Mouse (Mus musculus): Measurements from ENCODE around the gene Rpl27a.

Rpl27a gene

DNA sequence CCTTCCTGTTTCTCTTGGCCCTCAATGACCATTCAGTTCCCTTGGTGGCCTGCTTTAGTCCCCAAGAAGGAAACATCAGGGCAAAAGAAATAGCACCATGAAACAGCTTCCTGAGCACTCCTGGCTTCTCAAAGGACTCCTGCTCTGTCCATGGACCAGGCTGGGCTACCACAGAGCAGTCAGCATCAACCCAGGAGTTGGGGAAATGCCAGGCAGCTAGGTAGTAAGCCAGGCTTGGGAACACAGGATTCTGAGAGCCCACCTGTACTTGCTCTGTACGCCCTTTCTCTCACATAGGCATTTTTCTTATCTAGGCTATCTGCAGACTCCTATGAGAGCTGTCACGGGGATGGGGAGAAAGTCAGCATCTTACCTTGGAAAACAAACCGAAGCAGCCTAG is 16.0 kb downstream of the Rpl27a start:
- DNase-seq (ENCODE audit: low read depth, low spot score) = no peak
- H3K36me3 ChIP-seq (ENCODE audit: control insufficient read depth, insufficient read depth, low read length, poor library complexity, severe bottlenecking) = no peaks in the 10 kb centered on the region
- no peaks in the 10 kb centered on the region for H3K27me3 ChIP-seq (ENCODE audit: control insufficient read depth, insufficient read depth, low read length, poor library complexity, severe bottlenecking)

DNA sequence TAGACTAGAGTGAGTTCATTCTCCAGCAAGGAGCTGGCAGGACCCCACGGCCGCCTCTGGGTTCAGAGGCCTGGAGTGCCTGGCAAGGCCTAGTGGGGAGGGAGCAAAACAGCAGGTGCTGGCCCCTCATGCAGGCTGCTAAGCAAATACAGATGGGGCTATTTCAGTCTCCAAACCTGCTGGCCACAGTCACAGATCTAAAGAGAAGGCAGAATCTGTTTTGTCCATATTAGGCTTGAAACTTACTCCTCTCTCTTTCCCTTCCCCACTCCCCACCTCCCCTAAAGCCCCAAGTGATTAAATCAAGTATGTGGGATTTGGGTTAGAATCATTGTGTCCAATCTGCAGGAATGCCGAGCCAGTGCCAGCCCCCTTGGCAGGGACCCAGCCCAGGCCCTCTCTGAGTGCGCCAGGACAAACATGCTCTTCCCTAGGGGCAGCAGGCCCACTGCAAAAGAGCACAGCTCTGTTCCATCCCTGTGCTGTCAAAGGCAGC is 17.6 kb downstream of the Rpl27a start:
- no peak for DNase-seq (ENCODE audit: low read depth, low spot score)
- no peaks in the 10 kb centered on the region for H3K36me3 ChIP-seq (ENCODE audit: control insufficient read depth, insufficient read depth, low read length, poor library complexity, severe bottlenecking)
- no peaks in the 10 kb centered on the region for H3K27me3 ChIP-seq (ENCODE audit: control insufficient read depth, insufficient read depth, low read length, poor library complexity, severe bottlenecking)

DNA sequence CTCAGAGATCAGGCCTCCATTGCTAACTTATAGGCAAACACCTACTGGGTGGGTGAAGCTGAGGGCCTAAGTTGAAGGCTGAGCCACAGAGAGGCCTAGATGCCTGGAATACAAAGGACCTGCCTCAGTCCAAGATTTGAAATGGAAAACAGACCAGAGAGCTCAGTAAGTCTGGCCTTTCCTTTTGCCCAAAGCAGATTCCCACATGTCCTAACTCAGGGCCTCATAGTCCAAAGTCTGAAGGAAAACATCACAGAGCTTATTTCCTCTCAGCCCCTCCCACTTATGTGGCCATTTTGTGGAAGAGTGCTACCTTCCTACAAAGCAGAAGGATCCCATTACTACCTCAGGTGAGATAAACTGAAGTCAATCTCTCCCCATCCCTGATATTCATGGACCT is 22.0 kb downstream of the Rpl27a start:
- no peaks in the 10 kb centered on the region for H3K27me3 ChIP-seq (ENCODE audit: control insufficient read depth, insufficient read depth, low read length, poor library complexity, severe bottlenecking)
- DNase-seq (ENCODE audit: low read depth, low spot score) = no peak
- H3K36me3 ChIP-seq (ENCODE audit: control insufficient read depth, insufficient read depth, low read length, poor library complexity, severe bottlenecking) = no peaks in the 10 kb centered on the region

DNA sequence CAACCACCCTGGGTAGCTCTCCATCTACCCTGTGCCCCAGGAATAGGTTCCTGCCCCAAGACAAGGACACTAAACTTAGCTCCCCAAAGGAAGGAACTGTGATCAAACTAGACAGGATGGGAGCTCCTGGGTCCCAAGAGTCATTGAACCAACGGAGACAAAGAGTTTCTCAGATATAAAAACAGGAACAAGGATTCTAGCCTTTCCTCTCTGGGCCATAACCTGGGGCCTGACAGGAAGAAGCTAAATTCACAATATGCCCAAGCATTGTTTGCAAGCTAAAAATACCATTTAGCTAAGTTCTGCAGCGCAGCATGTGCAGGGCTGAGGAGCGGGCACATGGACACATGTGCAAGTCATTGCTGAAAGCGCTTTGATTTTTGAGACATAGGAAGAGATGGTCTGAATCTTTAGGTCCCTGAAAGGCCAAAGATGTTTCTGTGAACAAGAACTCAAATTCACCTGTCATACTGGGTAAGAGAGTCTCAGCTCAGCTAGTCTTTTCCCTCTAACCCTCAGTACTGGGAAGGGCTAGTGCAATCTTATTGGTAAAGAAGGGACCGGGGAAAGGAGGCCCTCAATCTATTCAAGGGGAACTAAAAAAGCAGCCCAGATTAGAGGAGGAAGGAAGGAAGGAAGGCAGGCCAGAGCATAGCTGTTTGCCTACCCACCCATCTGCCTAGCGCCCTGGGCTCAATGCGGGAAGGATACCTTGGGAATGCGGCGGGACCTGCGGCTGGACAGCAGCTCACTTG is 22.8 kb downstream of the Rpl27a start:
- H3K27me3 ChIP-seq (ENCODE audit: control insufficient read depth, insufficient read depth, low read length, poor library complexity, severe bottlenecking) = no peaks in the 10 kb centered on the region
- no peaks in the 10 kb centered on the region for H3K36me3 ChIP-seq (ENCODE audit: control insufficient read depth, insufficient read depth, low read length, poor library complexity, severe bottlenecking)
- DNase-seq (ENCODE audit: low read depth, low spot score) = no peak

DNA sequence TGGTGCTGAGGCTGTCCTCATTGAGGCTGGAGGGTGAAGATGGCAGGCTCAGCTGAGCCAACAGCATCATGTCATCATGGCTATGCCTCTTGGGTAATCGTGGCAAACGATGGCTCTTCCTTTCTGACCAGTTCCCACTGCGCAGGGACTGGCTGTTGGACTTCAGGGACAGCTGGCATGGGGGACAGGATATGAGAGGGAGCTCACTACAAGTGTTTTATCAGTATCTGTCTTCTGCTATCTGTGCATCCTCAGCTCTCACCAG is 23.3 kb downstream of the Rpl27a start:
- DNase-seq (ENCODE audit: low read depth, low spot score) = no peak
- Histone ChIP-seq H3K27me3 (ENCODE audit: control insufficient read depth, insufficient read depth, low read length, poor library complexity, severe bottlenecking) (no peaks in the 10 kb centered on the region), H3K36me3 (ENCODE audit: control insufficient read depth, insufficient read depth, low read length, poor library complexity, severe bottlenecking) (no peaks in the 10 kb centered on the region)

DNA sequence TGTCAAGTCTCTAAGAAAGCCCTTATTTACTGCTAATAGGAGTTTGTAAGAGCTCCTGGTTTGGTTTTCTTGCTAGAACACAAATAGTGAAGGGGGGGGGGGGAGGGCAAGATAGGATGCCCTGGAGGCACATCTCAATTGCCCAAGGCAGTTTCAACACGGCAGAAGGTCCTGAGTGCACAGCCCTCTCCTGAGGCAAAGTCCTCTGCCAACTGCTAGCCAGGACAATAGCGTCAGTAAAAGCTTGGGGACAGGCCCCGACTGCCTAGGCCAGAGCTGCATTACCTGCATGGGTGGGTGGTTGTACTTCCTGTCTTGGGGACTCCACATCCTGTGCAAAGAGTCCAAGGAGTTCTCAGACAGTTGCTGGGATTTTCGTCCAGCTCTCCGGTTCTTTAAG is 25.8 kb downstream of the Rpl27a start:
- no peak for DNase-seq (ENCODE audit: low read depth, low spot score)
- H3K36me3 ChIP-seq (ENCODE audit: control insufficient read depth, insufficient read depth, low read length, poor library complexity, severe bottlenecking) = no peaks in the 10 kb centered on the region

GRCm38 (mm10) chr7:109545255-109545993 is 26.5 kb downstream of the Rpl27a start:
- Histone ChIP-seq H3K27me3 (ENCODE audit: control insufficient read depth, insufficient read depth, low read length, poor library complexity, severe bottlenecking) (no peaks in the 10 kb centered on the region), H3K36me3 (ENCODE audit: control insufficient read depth, insufficient read depth, low read length, poor library complexity, severe bottlenecking) (no peaks in the 10 kb centered on the region)
- no peak for DNase-seq (ENCODE audit: low read depth, low spot score)

More for the DNA sequence above, 25.8 kb downstream of the Rpl27a start:
- H3K27me3 ChIP-seq (ENCODE audit: control insufficient read depth, insufficient read depth, low read length, poor library complexity, severe bottlenecking) = no peaks in the 10 kb centered on the region

- DNase-seq (ENCODE audit: low read depth, low spot score) = no peak
- Histone ChIP-seq H3K27me3 (ENCODE audit: control insufficient read depth, insufficient read depth, low read length, poor library complexity, severe bottlenecking) (no peaks in the 10 kb centered on the region), H3K36me3 (ENCODE audit: control insufficient read depth, insufficient read depth, low read length, poor library complexity, severe bottlenecking) (no peaks in the 10 kb centered on the region)
Measured at GRCm38 (mm10) chr7:109546186-109546585, 27.2 kb downstream of the Rpl27a start.

- Histone ChIP-seq H3K27me3 (ENCODE audit: control insufficient read depth, insufficient read depth, low read length, poor library complexity, severe bottlenecking) (no peaks in the 10 kb centered on the region), H3K36me3 (ENCODE audit: control insufficient read depth, insufficient read depth, low read length, poor library complexity, severe bottlenecking) (no peaks in the 10 kb centered on the region)
- DNase-seq (ENCODE audit: low read depth, low spot score) = no peak
Measured at GRCm38 (mm10) chr7:109546726-109547125, 27.8 kb downstream of the Rpl27a start.

DNA sequence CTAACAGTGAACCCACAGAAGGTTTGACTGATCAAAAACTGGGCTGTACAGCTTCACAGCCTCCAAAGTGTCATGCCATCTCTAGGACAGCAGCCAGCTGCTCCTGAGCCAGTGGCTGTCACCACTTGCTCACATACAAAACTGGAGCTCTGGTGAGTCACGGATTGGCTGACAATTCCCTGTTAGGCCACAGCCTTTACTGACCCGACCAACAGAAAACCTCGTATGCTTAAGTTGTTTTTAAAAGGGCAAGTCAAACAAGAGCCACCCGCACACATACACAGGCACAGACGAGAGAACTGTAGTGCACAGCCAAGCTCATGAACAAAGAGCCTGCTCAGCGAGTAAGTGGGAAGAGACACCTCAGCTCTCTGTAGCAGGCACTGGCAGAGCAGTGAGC is 40.6 kb downstream of the Rpl27a start:
- DNase-seq (ENCODE audit: low read depth, low spot score) = no peak
- no peaks in the 10 kb centered on the region for H3K27me3 ChIP-seq (ENCODE audit: control insufficient read depth, insufficient read depth, low read length, poor library complexity, severe bottlenecking)
- no peaks in the 10 kb centered on the region for H3K36me3 ChIP-seq (ENCODE audit: control insufficient read depth, insufficient read depth, low read length, poor library complexity, severe bottlenecking)

DNA sequence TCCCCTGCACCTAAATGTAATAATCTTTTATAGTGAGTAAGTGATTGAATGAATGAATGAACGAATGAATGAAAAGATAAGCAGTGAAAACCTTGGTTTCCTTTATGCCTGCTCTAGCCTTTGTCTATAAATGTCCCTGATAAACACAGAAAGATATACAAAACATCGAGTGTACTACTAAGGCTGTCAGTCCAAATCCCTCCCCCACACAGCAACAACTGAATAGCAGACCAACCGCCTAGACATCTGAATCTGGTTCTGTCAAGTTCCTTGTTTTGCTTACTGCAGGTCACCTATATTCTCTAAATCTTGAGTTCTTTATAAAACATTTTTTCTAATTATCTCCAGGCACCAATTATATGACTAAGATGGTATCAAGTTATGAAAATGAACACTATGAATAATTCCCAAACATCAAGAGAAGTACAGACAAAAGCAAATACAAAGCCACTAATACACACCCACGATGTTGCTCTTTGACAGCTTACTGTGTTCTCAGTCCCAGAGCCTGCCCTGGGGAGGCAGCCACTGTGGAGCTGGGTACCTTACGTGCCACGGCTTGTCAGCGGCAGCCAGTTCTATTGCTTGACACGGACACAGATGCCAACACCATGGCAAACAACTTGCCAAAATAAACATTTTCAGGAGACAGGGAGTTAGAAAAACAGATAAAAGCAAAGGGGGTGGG is 42.7 kb downstream of the Rpl27a start:
- H3K27me3 ChIP-seq (ENCODE audit: control insufficient read depth, insufficient read depth, low read length, poor library complexity, severe bottlenecking) = no peaks in the 10 kb centered on the region
- DNase-seq (ENCODE audit: low read depth, low spot score) = no peak

GRCm38 (mm10) chr7:109562154-109562599 is 43.2 kb downstream of the Rpl27a start:
- H3K36me3 ChIP-seq (ENCODE audit: control insufficient read depth, insufficient read depth, low read length, poor library complexity, severe bottlenecking) = no peaks in the 10 kb centered on the region
- peak; percentile 26 for DNase-seq (ENCODE audit: low read depth, low spot score)
- H3K27me3 ChIP-seq (ENCODE audit: control insufficient read depth, insufficient read depth, low read length, poor library complexity, severe bottlenecking) = no peaks in the 10 kb centered on the region

More for the DNA sequence above, 42.7 kb downstream of the Rpl27a start:
- H3K36me3 ChIP-seq (ENCODE audit: control insufficient read depth, insufficient read depth, low read length, poor library complexity, severe bottlenecking) = no peaks in the 10 kb centered on the region

- H3K27me3 ChIP-seq (ENCODE audit: control insufficient read depth, insufficient read depth, low read length, poor library complexity, severe bottlenecking) = no peaks in the 10 kb centered on the region
- DNase-seq (ENCODE audit: low read depth, low spot score) = no peak
- H3K36me3 ChIP-seq (ENCODE audit: control insufficient read depth, insufficient read depth, low read length, poor library complexity, severe bottlenecking) = no peaks in the 10 kb centered on the region
Measured at GRCm38 (mm10) chr7:109562676-109563075, 43.7 kb downstream of the Rpl27a start.

DNA sequence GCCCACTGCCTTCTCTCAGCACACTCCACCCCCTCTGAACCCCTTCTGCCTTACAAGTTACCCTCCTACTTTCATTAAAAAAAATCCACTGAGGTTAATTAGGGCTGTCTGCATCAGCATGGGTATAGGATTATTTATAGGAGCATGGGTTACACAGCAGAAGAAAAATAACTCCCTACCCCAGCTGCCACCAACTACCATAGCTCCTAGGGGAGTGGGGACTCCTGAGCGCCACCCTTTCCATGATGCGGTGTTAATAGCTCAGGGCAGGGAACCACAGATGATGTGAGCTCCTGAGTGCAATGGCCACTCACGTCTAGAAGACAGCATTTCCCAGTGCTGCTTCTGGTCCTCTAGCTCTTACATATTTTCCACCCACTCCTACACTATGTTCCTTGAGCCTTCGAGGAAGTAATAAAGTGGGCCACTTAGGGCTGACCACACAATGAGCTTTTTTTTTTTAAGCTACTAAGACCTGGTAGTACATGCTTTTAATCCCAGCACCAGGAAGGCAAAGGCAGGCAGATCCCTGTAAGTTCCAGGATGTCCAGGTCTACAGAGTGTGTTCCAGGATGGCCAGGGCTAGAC is 44.9 kb downstream of the Rpl27a start:
- DNase-seq (ENCODE audit: low read depth, low spot score) = no peak
- Histone ChIP-seq H3K27me3 (ENCODE audit: control insufficient read depth, insufficient read depth, low read length, poor library complexity, severe bottlenecking) (no peaks in the 10 kb centered on the region), H3K36me3 (ENCODE audit: control insufficient read depth, insufficient read depth, low read length, poor library complexity, severe bottlenecking) (no peaks in the 10 kb centered on the region)

DNA sequence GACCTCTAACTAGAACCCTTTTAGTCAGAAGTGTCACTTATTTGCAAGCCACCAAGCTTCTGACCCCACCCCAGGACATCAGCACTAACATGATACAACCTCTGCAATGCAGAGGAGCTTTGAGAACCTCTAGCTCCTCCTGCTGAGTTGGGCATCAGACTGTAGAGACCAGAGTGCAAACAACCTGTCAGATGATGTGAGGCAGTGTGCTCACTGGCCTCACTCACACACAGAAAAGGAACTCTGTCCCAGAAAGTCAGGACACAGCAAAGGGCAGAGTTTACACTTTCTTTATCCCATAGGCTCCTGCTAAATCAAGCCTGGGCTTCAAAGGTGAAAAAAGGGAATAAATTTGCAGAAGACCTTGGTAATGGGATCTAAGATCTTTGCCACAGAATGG is 47.4 kb downstream of the Rpl27a start:
- no peaks in the 10 kb centered on the region for H3K27me3 ChIP-seq (ENCODE audit: control insufficient read depth, insufficient read depth, low read length, poor library complexity, severe bottlenecking)
- no peaks in the 10 kb centered on the region for H3K36me3 ChIP-seq (ENCODE audit: control insufficient read depth, insufficient read depth, low read length, poor library complexity, severe bottlenecking)
- no peak for DNase-seq (ENCODE audit: low read depth, low spot score)

Data from splenic B cell, adult 2 months (primary cell).